ENCODE assay signal across 20 mouse cellular contexts in genomic region chr4:125241577-125242262, GRCm38 (mm10).
"Had no signal": no experiment of that assay in that cellular context is flagged by ENCODE, and none has a peak within 500 bp of the region (broad histone marks: within the 10 kb centered on the region; RNA-seq: fewer than 3 reads in every experiment).

No protein-coding gene starts in this region.

- ATAC-seq: liver, embryonic 12.5 days had no signal

- DNase-seq: kidney, adult 2 months; kidney, postnatal 25 days; layer of hippocampus, adult 9-11 months; liver; lung, adult 18-20 months; lung, postnatal 14 days; lung, postnatal 4 days; right cerebral cortex, adult 18-20 months; right cerebral cortex, postnatal 14 days; right cerebral cortex, postnatal 4 days; spleen, adult 18-20 months; thymus, postnatal 25 days had no signal

- H3K9ac ChIP-seq: limb, embryonic 13.5 days; liver, embryonic 12.5 days; liver, embryonic 15.5 days; midbrain, embryonic 12.5 days; stomach, embryonic 15.5 days had no signal

- H3K36me3 ChIP-seq: limb, embryonic 10.5 days; limb, embryonic 13.5 days; liver, embryonic 12.5 days; liver, embryonic 15.5 days; midbrain, embryonic 12.5 days; stomach, embryonic 15.5 days had no signal

- H3K9me3 ChIP-seq: limb, embryonic 10.5 days; limb, embryonic 13.5 days; liver, embryonic 12.5 days; liver, embryonic 15.5 days; midbrain, embryonic 12.5 days; stomach, embryonic 15.5 days had no signal

- H3K4me2 ChIP-seq: limb, embryonic 13.5 days; liver, embryonic 12.5 days; liver, embryonic 15.5 days; midbrain, embryonic 12.5 days; stomach, embryonic 15.5 days had no signal

- H3K4me1 ChIP-seq: limb, embryonic 13.5 days; liver, embryonic 12.5 days; liver, embryonic 15.5 days; stomach, embryonic 15.5 days had no signal

- H3K4me3 ChIP-seq: layer of hippocampus, adult 2 months; limb, embryonic 10.5 days; limb, embryonic 13.5 days; liver, embryonic 12.5 days; liver, embryonic 15.5 days; midbrain, embryonic 12.5 days; stomach, embryonic 15.5 days had no signal

- H3K27me3 ChIP-seq: stomach, embryonic 15.5 days had no signal

- H3K27ac ChIP-seq: kidney, postnatal 0 days; layer of hippocampus, adult 2 months; limb, embryonic 10.5 days; limb, embryonic 13.5 days; liver, embryonic 12.5 days; liver, embryonic 15.5 days; midbrain, embryonic 12.5 days; stomach, embryonic 15.5 days had no signal
